ENCODE assay signal across 9 mouse cellular contexts in the genomic region with DNA sequence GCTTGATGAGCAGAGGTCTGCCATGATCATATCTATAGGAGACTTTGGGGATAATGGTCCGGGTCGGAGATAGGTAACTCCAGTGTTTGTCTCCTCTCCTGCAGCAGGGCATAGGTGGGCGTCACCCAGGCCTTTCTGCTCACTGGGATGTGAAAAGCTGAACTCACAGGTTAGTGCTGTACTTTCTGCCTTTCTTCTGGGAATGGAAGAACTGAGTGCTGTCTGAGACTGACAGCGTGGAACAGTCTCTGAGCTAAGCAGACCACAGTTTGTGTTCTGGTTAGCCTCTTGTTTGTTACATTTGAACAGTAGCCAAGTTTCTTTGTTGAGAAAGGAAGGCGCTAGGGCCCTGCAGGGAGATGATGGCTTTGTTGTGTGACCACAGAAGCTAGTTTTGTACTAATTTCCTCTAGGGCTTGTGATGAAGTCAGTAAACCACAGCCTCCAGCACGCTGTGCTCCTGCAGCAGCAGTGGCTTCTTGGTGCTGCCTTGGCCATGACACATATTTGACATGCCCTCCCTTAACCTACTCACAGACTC. TPM values are rescaled to one million over a fixed set of nuclear protein-coding genes. Genes with fewer than 3 reads are reported as not detected.
DNase-seq lines count a peak whose midpoint lies in the region; ATAC-seq and TF ChIP-seq lines count a peak whose summit lies in the region.
"Had no signal": no experiment of that assay in that cellular context is flagged by ENCODE, and none has a peak within 500 bp of the region (broad histone marks: within the 10 kb centered on the region; RNA-seq: fewer than 3 reads in every experiment).

No protein-coding gene starts in this region.

- no peak for ATAC-seq in heart, embryonic 11.5 days (replicated peaks; ENCODE audit: insufficient number of reproducible peaks, low FRiP score, low TSS enrichment)
- no peak for ATAC-seq in hindbrain, embryonic 12.5 days (ENCODE audit: low FRiP score)

- TF ChIP-seq CTCF in bone marrow, adult 2 months (IDR thresholded peaks at IDR 0.05; ENCODE audit: control insufficient read depth, insufficient read depth, low read length), result no peak

- DNase-seq in heart, adult 18-20 months, result peak; percentile 57 to 74
- peak; percentile 10 for DNase-seq in kidney, postnatal 14 days
- peak; percentile 66 to 68 for DNase-seq in monocyte, adult 2 months (ENCODE audit: low read depth in 1 of 2, low spot score in 2 of 2)
- no peak for DNase-seq in neural tube, embryonic 10.5 days (ENCODE audit: extremely low spot score, low spot score)
- no peak for DNase-seq in cerebellum, postnatal 4 days (ENCODE audit: low spot score in 2 of 2)

- no peaks in the 10 kb centered on the region for H3K4me1 ChIP-seq in heart, embryonic 11.5 days (ENCODE audit: control insufficient read depth, insufficient read depth, low read length)
- H3K4me1 ChIP-seq in bone marrow, adult 2 months (ENCODE audit: control insufficient read depth, insufficient read depth, low read length), result peaks cover 6% of the 10 kb centered on the region
- no peaks in the 10 kb centered on the region for H3K4me1 ChIP-seq in hindbrain, embryonic 12.5 days
- H3K4me1 ChIP-seq: limb, embryonic 12.5 days had no signal

- no peaks in the 10 kb centered on the region for H3K27me3 ChIP-seq in heart, embryonic 11.5 days (ENCODE audit: control insufficient read depth, insufficient read depth, low read length)
- no peaks in the 10 kb centered on the region for H3K27me3 ChIP-seq in hindbrain, embryonic 12.5 days
- H3K27me3 ChIP-seq: limb, embryonic 12.5 days had no signal

- peak; percentile 56; the same call in 1 of the 2 replicates for TF ChIP-seq POLR2A in bone marrow, adult 2 months (IDR thresholded peaks at IDR 0.05; ENCODE audit: borderline replicate concordance, control insufficient read depth, low read depth, low read length)

- H3K9ac ChIP-seq in heart, embryonic 11.5 days (ENCODE audit: low read depth, low read length), result no peak overlapping the region
- no peak overlapping the region for H3K9ac ChIP-seq in hindbrain, embryonic 12.5 days
- H3K9ac ChIP-seq: limb, embryonic 12.5 days had no signal

- no peak overlapping the region for H3K27ac ChIP-seq in heart, embryonic 11.5 days (ENCODE audit: low read depth, low read length)
- peak overlapping the region; percentile 91 for H3K27ac ChIP-seq in bone marrow, adult 2 months (ENCODE audit: control insufficient read depth, insufficient read depth, low read depth, low read length, poor library complexity)
- no peak overlapping the region for H3K27ac ChIP-seq in hindbrain, embryonic 12.5 days
- H3K27ac ChIP-seq: limb, embryonic 12.5 days had no signal

- H3K9me3 ChIP-seq in heart, embryonic 11.5 days (replicated peaks; ENCODE audit: control insufficient read depth, low read length), result no peaks in the 10 kb centered on the region
- H3K9me3 ChIP-seq in hindbrain, embryonic 12.5 days (replicated peaks), result no peaks in the 10 kb centered on the region
- H3K9me3 ChIP-seq: limb, embryonic 12.5 days had no signal

- H3K36me3 ChIP-seq in heart, embryonic 11.5 days (ENCODE audit: control insufficient read depth, insufficient read depth, low read length), result no peaks in the 10 kb centered on the region
- no peaks in the 10 kb centered on the region for H3K36me3 ChIP-seq in hindbrain, embryonic 12.5 days
- H3K36me3 ChIP-seq: limb, embryonic 12.5 days had no signal

- WGBS in heart, embryonic 11.5 days (ENCODE audit: insufficient replicate concordance), result 67% methylated on average over 6 of the region's 6 CpGs
- 0% methylated on average over 6 of the region's 6 CpGs for WGBS in bone marrow, adult 2 months
- WGBS in hindbrain, embryonic 12.5 days, result 79% methylated on average over 6 of the region's 6 CpGs

- H3K4me3 ChIP-seq in heart, embryonic 11.5 days (ENCODE audit: low read depth, low read length), result no peak overlapping the region
- H3K4me3 ChIP-seq in bone marrow, adult 2 months (replicated peaks; ENCODE audit: control insufficient read depth, low read depth, low read length), result peak overlapping the region; percentile 43
- H3K4me3 ChIP-seq in hindbrain, embryonic 12.5 days, result no peak overlapping the region
- H3K4me3 ChIP-seq: limb, embryonic 12.5 days had no signal

- no peak overlapping the region for H3K4me2 ChIP-seq in heart, embryonic 11.5 days
- no peak overlapping the region for H3K4me2 ChIP-seq in hindbrain, embryonic 12.5 days (replicated peaks)
- H3K4me2 ChIP-seq: limb, embryonic 12.5 days had no signal

RNA-seq across cellular contexts. Expression of gene Ptpn22, which starts 0.3 kb away (rescaled TPM):
- 1 to 10 TPM; 1.0 to 3.6 TPM for total RNA-seq in heart, adult 18-20 months (2021)
- polyA plus RNA-seq in heart, embryonic 11.5 days (2014; fragmentation: Nextera tagmentation; extraction: Ambion mirVana), result 0.90 and 1.8 TPM in 2 replicates
- polyA plus RNA-seq in bone marrow, adult 2 months (2011; ENCODE audit: insufficient read depth, insufficient read length, low replicate concordance, missing spikeins), result 32.7 and 44.2 TPM in 2 replicates
- 0.27 and 0.51 TPM in 2 replicates for polyA plus RNA-seq in hindbrain, embryonic 12.5 days (2016; fragmentation: Nextera tagmentation; extraction: Ambion mirVana)

RNA-seq across cellular contexts. Expression of gene Bcl2l15, which starts 27.5 kb away (rescaled TPM):
- total RNA-seq in heart, adult 18-20 months (2021), result not detected
- polyA plus RNA-seq in heart, embryonic 11.5 days (2014; fragmentation: Nextera tagmentation; extraction: Ambion mirVana), result 0.36 and 0.66 TPM in 2 replicates
- polyA plus RNA-seq in bone marrow, adult 2 months (2011; ENCODE audit: insufficient read depth, insufficient read length, low replicate concordance, missing spikeins), result 6.5 and 11.2 TPM in 2 replicates
- polyA plus RNA-seq in hindbrain, embryonic 12.5 days (2016; fragmentation: Nextera tagmentation; extraction: Ambion mirVana), result 0.52 TPM in 1 of 2 replicates, not detected in the other
- polyA plus RNA-seq: limb, embryonic 12.5 days had no signal

RNA-seq across cellular contexts. Expression of gene Gm43064, which starts 50.5 kb away (rescaled TPM):
- total RNA-seq in heart, adult 18-20 months (2021), result under 1 TPM in 1 of 2 experiments, not detected in 1; 0.28 TPM
- 0.18 and 0.19 TPM in 2 replicates for polyA plus RNA-seq in heart, embryonic 11.5 days (2014; fragmentation: Nextera tagmentation; extraction: Ambion mirVana)
- polyA plus RNA-seq in bone marrow, adult 2 months (2011; ENCODE audit: insufficient read depth, insufficient read length, low replicate concordance, missing spikeins), result not detected in 2 replicates
- 0.23 and 0.42 TPM in 2 replicates for polyA plus RNA-seq in hindbrain, embryonic 12.5 days (2016; fragmentation: Nextera tagmentation; extraction: Ambion mirVana)

RNA-seq across cellular contexts. Expression of gene Ap4b1, which starts 50.6 kb away (rescaled TPM):
- total RNA-seq in heart, adult 18-20 months (2021), result 10 to 100 TPM; 15.2 to 16.1 TPM
- polyA plus RNA-seq in heart, embryonic 11.5 days (2014; fragmentation: Nextera tagmentation; extraction: Ambion mirVana), result 17.5 and 20.4 TPM in 2 replicates
- 27.7 and 34.2 TPM in 2 replicates for polyA plus RNA-seq in bone marrow, adult 2 months (2011; ENCODE audit: insufficient read depth, insufficient read length, low replicate concordance, missing spikeins)
- 24.6 and 26.1 TPM in 2 replicates for polyA plus RNA-seq in hindbrain, embryonic 12.5 days (2016; fragmentation: Nextera tagmentation; extraction: Ambion mirVana)

RNA-seq across cellular contexts. Expression of gene Dclre1b, which starts 50.7 kb away (rescaled TPM):
- 10 to 100 TPM in 1 of 2 experiments, 1 to 10 TPM in 1; 7.7 to 10.8 TPM for total RNA-seq in heart, adult 18-20 months (2021)
- polyA plus RNA-seq in heart, embryonic 11.5 days (2014; fragmentation: Nextera tagmentation; extraction: Ambion mirVana), result 23.4 and 27.5 TPM in 2 replicates
- polyA plus RNA-seq in bone marrow, adult 2 months (2011; ENCODE audit: insufficient read depth, insufficient read length, low replicate concordance, missing spikeins), result 9.1 and 17.6 TPM in 2 replicates
- polyA plus RNA-seq in hindbrain, embryonic 12.5 days (2016; fragmentation: Nextera tagmentation; extraction: Ambion mirVana), result 22.1 and 24.0 TPM in 2 replicates

Comparison
In these comparisons a context has a peak if more than half of its experiments do, and no peak if none do; other contexts are left out.
1. DNase-seq: peak in heart, adult 18-20 months (2 of 2), kidney, postnatal 14 days (single experiment) and monocyte, adult 2 months (2 of 2); none in neural tube, embryonic 10.5 days (single experiment) and cerebellum, postnatal 4 days (0 of 2).
2. RNA of gene Ptpn22, which starts 0.3 kb away (polyA plus RNA-seq): 32.7 to 44.2 TPM in bone marrow, adult 2 months; 0.90 to 1.8 TPM in heart, embryonic 11.5 days and 0.27 to 0.51 TPM in hindbrain, embryonic 12.5 days; every median in the first group is over 10 times any median in the second.